Mouse (Mus musculus) testis, adult 2 months (tissue): ENCODE data around the gene Ap2m1.

Experiments used
- CTCF ChIP-seq: fragments of 200-500 bp; IDR thresholded peaks from 2 replicates; pipeline ENCODE4 v1.5.1; 2012; ENCODE audit warnings: low read depth, mild to moderate bottlenecking, inconsistent platforms, low read length, moderate library complexity; ENCODE audit not compliant: control insufficient read depth, insufficient read depth, insufficient replicate concordance
- POLR2A ChIP-seq: fragments of 200-500 bp; IDR thresholded peaks from 2 replicates; pipeline ENCODE4 v1.6.1; 2012; ENCODE audit warnings: low read depth, mild to moderate bottlenecking, inconsistent platforms, low read length, moderate library complexity; ENCODE audit not compliant: control insufficient read depth

GRCm38 (mm10) chr16:20539649-20540048, 4.4 kb downstream of the Ap2m1 start:
- TF ChIP-seq CTCF = no peak
- TF ChIP-seq POLR2A = no peak
